Mouse (Mus musculus) heart, embryonic 11.5 days (tissue): ENCODE measurements around the gene Pcbp4. TPM values are rescaled to one million over a fixed set of nuclear protein-coding genes. Genes with fewer than 3 reads are reported as not detected.

Experiments
- ATAC-seq: fragments of 200-750 bp; cut with Nextera tagmentation; replicated peaks from 2 replicates; pipeline ENCODE4 v1.8.0; 2017; ENCODE audit warnings: moderate library complexity; ENCODE audit not compliant: insufficient number of reproducible peaks, low FRiP score, low TSS enrichment
- H3K27ac ChIP-seq: fragments of 300-500 bp; sonication (generic); 2 replicates; pipeline ENCODE4 v1.5.1; 2014; ENCODE audit warnings: mild to moderate bottlenecking, low read depth, low read length
- H3K27me3 ChIP-seq: fragments of 300-500 bp; sonication (generic); 2 replicates; pipeline ENCODE4 v1.6.1; 2014; ENCODE audit warnings: mild to moderate bottlenecking, low read length, mixed read lengths; ENCODE audit not compliant: control insufficient read depth, insufficient read depth
- H3K36me3 ChIP-seq: fragments of 300-500 bp; sonication (generic); 2 replicates; pipeline ENCODE4 v1.6.1; 2014; ENCODE audit warnings: mild to moderate bottlenecking, low read length, moderate library complexity, mixed read lengths; ENCODE audit not compliant: control insufficient read depth, insufficient read depth
- H3K4me1 ChIP-seq: fragments of 300-500 bp; sonication (generic); 2 replicates; pipeline ENCODE4 v1.6.1; 2014; ENCODE audit warnings: low read length; ENCODE audit not compliant: control insufficient read depth, insufficient read depth
- H3K4me2 ChIP-seq: fragments of 300-500 bp; sonication (generic); 2 replicates; pipeline ENCODE4 v1.6.1; 2014; ENCODE audit warnings: mild to moderate bottlenecking, moderate library complexity
- H3K4me3 ChIP-seq: fragments of 300-500 bp; sonication (generic); 2 replicates; pipeline ENCODE4 v1.5.1; 2014; ENCODE audit warnings: low read depth, low read length
- H3K9ac ChIP-seq: fragments of 300-500 bp; sonication (generic); 2 replicates; pipeline ENCODE4 v1.6.1; 2014; ENCODE audit warnings: mild to moderate bottlenecking, low read depth, low read length, moderate library complexity
- H3K9me3 ChIP-seq: fragments of 300-500 bp; sonication (generic); replicated peaks from 2 replicates; pipeline ENCODE4 v1.6.1; 2016; ENCODE audit warnings: low read length; ENCODE audit not compliant: control insufficient read depth
- WGBS: fragments of 180-500 bp; shearing (Covaris S2); extraction: QIAGEN DNeasy Blood & Tissue Kit; methylation state at CpG from one replicate; pipeline ENCODE4 v1.1.7; 2014; ENCODE audit not compliant: insufficient replicate concordance; 5-methylcytosine and 5-hydroxymethylcytosine counted together
- polyA plus RNA-seq: library from polyadenylated mRNA; unstranded; fragments of >200 nt; fragmentation: Nextera tagmentation; extraction: Ambion mirVana; gene quantifications from 2 replicates; pipeline ENCODE4 v1.2.1, GENCODE M21; 2014

The Pcbp4 gene
- polyA plus RNA-seq, 1 experiment from 2014 or later: 80.4 TPM

GRCm38 (mm10) chr9:106477649-106478048, 24.6 kb downstream of the Pcbp4 start:
- Histone ChIP-seq H3K27me3 (no peaks in the 10 kb centered on the region), H3K4me3 (peak overlapping the region; percentile 57), H3K9ac (peak overlapping the region; percentile 63), H3K36me3 (peaks cover under 1% of the 10 kb centered on the region; the same call in 1 of the 2 replicates), H3K9me3 (no peaks in the 10 kb centered on the region), H3K4me1 (peaks cover 23% of the 10 kb centered on the region), H3K4me2 (peak overlapping the region; percentile 77), H3K27ac (no peak overlapping the region)
- WGBS: 2% methylated on average over 16 of the region's 16 CpGs
- no peak for ATAC-seq

GRCm38 (mm10) chr9:106478101-106478500, 25.0 kb downstream of the Pcbp4 start:
- H3K4me3 ChIP-seq: peak overlapping the region; percentile 57
- ATAC-seq: no peak
- peaks cover 5% of the 10 kb centered on the region for H3K36me3 ChIP-seq
- no peaks in the 10 kb centered on the region for H3K9me3 ChIP-seq
- peak overlapping the region; percentile 63; the same call in 1 of the 2 replicates for H3K9ac ChIP-seq
- peaks cover 23% of the 10 kb centered on the region for H3K4me1 ChIP-seq
- no peaks in the 10 kb centered on the region for H3K27me3 ChIP-seq
- H3K4me2 ChIP-seq: peak overlapping the region; percentile 77
- 77% methylated on average over 9 of the region's 9 CpGs for WGBS
- no peak overlapping the region for H3K27ac ChIP-seq

GRCm38 (mm10) chr9:106480541-106480940, 27.4 kb downstream of the Pcbp4 start:
- WGBS: 90% methylated on average over 7 of the region's 7 CpGs
- H3K27ac ChIP-seq: no peak overlapping the region
- ATAC-seq: no peak
- H3K4me1 ChIP-seq: peaks cover 13% of the 10 kb centered on the region
- H3K4me2 ChIP-seq: no peak overlapping the region
- H3K27me3 ChIP-seq: no peaks in the 10 kb centered on the region
- no peaks in the 10 kb centered on the region for H3K9me3 ChIP-seq
- H3K36me3 ChIP-seq: peaks cover 21% of the 10 kb centered on the region
- H3K9ac ChIP-seq: no peak overlapping the region
- H3K4me3 ChIP-seq: no peak overlapping the region

- no peaks in the 10 kb centered on the region for H3K9me3 ChIP-seq
- no peak for ATAC-seq
- H3K4me1 ChIP-seq: peaks cover 9% of the 10 kb centered on the region
- H3K27me3 ChIP-seq: no peaks in the 10 kb centered on the region
- H3K36me3 ChIP-seq: peaks cover 21% of the 10 kb centered on the region
- no peak overlapping the region for H3K9ac ChIP-seq
- no peak overlapping the region for H3K4me3 ChIP-seq
- H3K27ac ChIP-seq: no peak overlapping the region
- 92% methylated on average over 15 of the region's 15 CpGs for WGBS
- H3K4me2 ChIP-seq: no peak overlapping the region
Observed at GRCm38 (mm10) chr9:106481075-106481474, 28.0 kb downstream of the Pcbp4 start.

- H3K9ac ChIP-seq: no peak overlapping the region
- H3K4me1 ChIP-seq: peaks cover 3% of the 10 kb centered on the region
- no peak for ATAC-seq
- no peak overlapping the region for H3K4me2 ChIP-seq
- no peaks in the 10 kb centered on the region for H3K9me3 ChIP-seq
- no peaks in the 10 kb centered on the region for H3K27me3 ChIP-seq
- peaks cover 21% of the 10 kb centered on the region for H3K36me3 ChIP-seq
- H3K4me3 ChIP-seq: no peak overlapping the region
- H3K27ac ChIP-seq: no peak overlapping the region
- WGBS: 89% methylated on average over 13 of the region's 13 CpGs
Observed at GRCm38 (mm10) chr9:106481676-106482075, 28.6 kb downstream of the Pcbp4 start.

DNA sequence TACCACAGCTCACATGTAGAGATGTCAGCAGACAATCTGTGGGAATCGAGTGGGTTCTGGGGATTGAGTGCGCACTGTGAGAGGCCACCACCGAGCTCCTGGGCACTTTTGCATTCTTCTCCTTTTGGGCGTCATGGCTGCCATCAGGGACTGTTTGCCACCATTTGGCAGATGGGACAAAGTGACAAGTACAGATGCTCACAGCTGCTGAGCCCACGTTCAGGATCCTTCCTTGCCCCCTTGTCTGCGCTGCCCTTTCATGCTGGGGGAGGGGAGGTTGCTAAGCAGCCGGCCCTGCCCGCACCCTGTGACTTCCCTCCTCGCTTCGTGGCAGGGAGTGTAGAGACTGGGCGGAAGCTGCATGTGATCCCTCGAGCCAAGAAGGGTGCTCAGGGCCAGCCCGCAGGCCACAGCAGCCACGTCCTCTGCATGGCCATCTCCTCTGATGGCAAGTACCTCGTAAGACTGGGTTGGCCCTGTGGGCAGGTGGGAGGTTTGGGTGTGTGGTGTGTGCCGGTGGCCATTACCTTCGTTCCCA, 29.6 kb downstream of the Pcbp4 start:
- H3K27ac ChIP-seq: no peak overlapping the region
- no peaks in the 10 kb centered on the region for H3K27me3 ChIP-seq
- H3K4me1 ChIP-seq: peaks cover 3% of the 10 kb centered on the region
- H3K4me3 ChIP-seq: no peak overlapping the region
- H3K9ac ChIP-seq: no peak overlapping the region
- no peak for ATAC-seq
- 83% methylated on average over 17 of the region's 17 CpGs for WGBS
- no peak overlapping the region for H3K4me2 ChIP-seq
- no peaks in the 10 kb centered on the region for H3K9me3 ChIP-seq
- H3K36me3 ChIP-seq: peaks cover 21% of the 10 kb centered on the region

GRCm38 (mm10) chr9:106483136-106483535, 30.0 kb downstream of the Pcbp4 start:
- Histone ChIP-seq H3K4me2 (no peak overlapping the region), H3K27me3 (no peaks in the 10 kb centered on the region), H3K36me3 (peaks cover 21% of the 10 kb centered on the region), H3K4me1 (peaks cover 1% of the 10 kb centered on the region), H3K9ac (no peak overlapping the region), H3K9me3 (no peaks in the 10 kb centered on the region), H3K27ac (no peak overlapping the region), H3K4me3 (no peak overlapping the region)
- ATAC-seq: no peak
- 94% methylated on average over 10 of the region's 10 CpGs for WGBS

DNA sequence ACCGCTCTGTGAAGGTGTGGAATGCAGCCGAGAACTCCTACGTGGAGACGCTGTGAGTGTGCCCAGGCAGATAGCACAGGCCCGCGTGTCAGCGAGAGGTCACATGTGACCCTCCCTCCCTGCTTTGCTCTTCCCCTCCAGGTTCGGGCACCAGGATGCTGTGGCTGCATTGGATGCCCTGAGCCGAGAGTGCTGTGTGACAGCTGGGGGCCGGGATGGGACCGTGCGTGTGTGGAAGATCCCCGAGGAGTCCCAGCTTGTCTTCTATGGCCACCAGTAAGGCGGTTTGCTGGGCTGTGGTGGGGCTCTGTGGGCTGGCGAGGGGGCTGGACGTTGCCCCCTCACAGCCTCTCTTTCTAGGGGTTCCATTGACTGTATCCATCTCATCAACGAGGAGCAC, 30.5 kb downstream of the Pcbp4 start:
- 88% methylated on average over 17 of the region's 17 CpGs for WGBS
- no peak overlapping the region for H3K4me2 ChIP-seq
- no peak overlapping the region for H3K27ac ChIP-seq
- no peaks in the 10 kb centered on the region for H3K9me3 ChIP-seq
- no peak for ATAC-seq
- no peaks in the 10 kb centered on the region for H3K4me1 ChIP-seq
- no peak overlapping the region for H3K9ac ChIP-seq
- peaks cover 21% of the 10 kb centered on the region for H3K36me3 ChIP-seq
- no peak overlapping the region for H3K4me3 ChIP-seq
- no peaks in the 10 kb centered on the region for H3K27me3 ChIP-seq

- 79% methylated on average over 10 of the region's 10 CpGs for WGBS
- H3K36me3 ChIP-seq: peaks cover 21% of the 10 kb centered on the region
Observed at GRCm38 (mm10) chr9:106485076-106485475, 32.0 kb downstream of the Pcbp4 start.

More at GRCm38 (mm10) chr9:106485076-106485475, 32.0 kb downstream of the Pcbp4 start:
- Histone ChIP-seq H3K9ac (no peak overlapping the region), H3K4me3 (no peak overlapping the region), H3K27me3 (no peaks in the 10 kb centered on the region), H3K27ac (no peak overlapping the region), H3K4me1 (no peaks in the 10 kb centered on the region), H3K9me3 (no peaks in the 10 kb centered on the region), H3K4me2 (no peak overlapping the region)
- no peak for ATAC-seq
